Mouse (Mus musculus) bone marrow, adult 2 months (tissue): Measurements from ENCODE around the gene Gas2l3. TPM values are rescaled to one million over a fixed set of nuclear protein-coding genes. Genes with fewer than 3 reads are reported as not detected.

ENCODE experiments used
- H3K27ac ChIP-seq: fragments of 200-500 bp; 2 replicates; pipeline ENCODE4 v1.5.1; 2012; ENCODE audit warnings: low read depth, mild to moderate bottlenecking, control low read depth, inconsistent platforms, low read length; ENCODE audit not compliant: control insufficient read depth, poor library complexity, insufficient read depth
- H3K4me1 ChIP-seq: fragments of 200-500 bp; 2 replicates; pipeline ENCODE4 v1.6.1; 2011; ENCODE audit warnings: low read length; ENCODE audit not compliant: control insufficient read depth, insufficient read depth
- H3K4me3 ChIP-seq: fragments of 200-500 bp; replicated peaks from 2 replicates; pipeline ENCODE3; 2011; ENCODE audit warnings: mild to moderate bottlenecking, low read depth, low read length, control low read depth; ENCODE audit not compliant: control insufficient read depth
- CTCF ChIP-seq: fragments of 200-500 bp; IDR thresholded peaks from 2 replicates; pipeline ENCODE4 v1.5.1; 2011; ENCODE audit warnings: low read length, control low read depth; ENCODE audit not compliant: control insufficient read depth, insufficient read depth
- POLR2A ChIP-seq: fragments of 200-500 bp; IDR thresholded peaks from 2 replicates; pipeline ENCODE4 v1.6.1; 2011; ENCODE audit warnings: low read depth, mild to moderate bottlenecking, control low read depth, low read length, borderline replicate concordance; ENCODE audit not compliant: control insufficient read depth
- WGBS: fragments of 180-500 bp; shearing (Covaris S2); methylation state at CpG from one replicate; pipeline ENCODE4 v1.1.7; 2018; 5-methylcytosine and 5-hydroxymethylcytosine counted together
- polyA plus RNA-seq: library from polyadenylated mRNA; stranded (reverse); fragments of >200 nt; gene quantifications from 2 replicates; pipeline ENCODE4 v1.2.4, GENCODE M21; 2011; ENCODE audit warnings: low replicate concordance; ENCODE audit not compliant: missing spikeins, insufficient read depth, insufficient read length

Gas2l3 gene
- 3.3 and 5.9 TPM in 2 replicates for polyA plus RNA-seq

DNA sequence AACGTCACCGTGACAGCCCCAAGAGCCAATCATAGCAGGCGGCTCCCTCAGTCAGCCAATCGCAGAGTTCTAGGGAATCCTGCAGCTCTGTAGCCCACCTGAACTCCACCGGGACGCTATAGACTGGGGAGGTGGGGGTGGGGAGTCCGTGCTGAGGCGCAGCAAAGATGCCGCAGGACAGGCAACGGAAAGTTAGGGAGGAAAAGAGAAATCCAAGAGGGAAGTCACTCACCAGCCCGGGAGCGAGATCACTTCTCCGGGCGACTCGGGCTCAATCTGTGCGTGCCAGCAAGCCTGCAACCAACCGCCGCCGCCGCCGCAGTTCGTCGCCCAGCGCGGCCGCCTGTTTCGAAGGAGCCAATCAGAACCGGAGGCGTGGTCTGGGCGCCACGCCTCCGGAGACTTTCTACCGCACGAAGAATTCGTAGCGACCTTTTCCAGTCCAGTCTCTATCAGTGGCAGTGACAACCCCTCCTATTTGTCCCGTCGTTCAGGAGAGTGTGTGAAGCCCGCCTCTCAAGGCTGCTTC is at the start of gene Gas2l3:
Gene Gas2l3, minus strand, starts transcription at position 345 of the 529 bp plus-strand sequence.
- Histone ChIP-seq H3K4me1 (no peaks in the 10 kb centered on the region), H3K4me3 (peak within 1 kb of the TSS; percentile 93), H3K27ac (peak within 1 kb of the TSS; percentile 35)
- TF ChIP-seq POLR2A (peak; percentile 67; the same call in 1 of the 2 replicates), CTCF (no peak)
- under 1% methylated on average over 39 of the region's 39 CpGs for WGBS

- TF ChIP-seq POLR2A (no peak), CTCF (no peak)
- WGBS, result 84% methylated on average over 3 of the region's 3 CpGs
- Histone ChIP-seq H3K27ac (no peak overlapping the region), H3K4me1 (no peaks in the 10 kb centered on the region), H3K4me3 (no peak overlapping the region)
Measured at GRCm38 (mm10) chr10:89491321-89491720, 47.6 kb upstream of the Gas2l3 start.

GRCm38 (mm10) chr10:89490250-89490649 is 46.5 kb upstream of the Gas2l3 start:
- no peaks in the 10 kb centered on the region for H3K4me1 ChIP-seq
- 76% methylated on average over 3 of the region's 3 CpGs for WGBS
- H3K27ac ChIP-seq, result no peak overlapping the region
- no peak overlapping the region for H3K4me3 ChIP-seq
- TF ChIP-seq POLR2A (no peak), CTCF (no peak)

DNA sequence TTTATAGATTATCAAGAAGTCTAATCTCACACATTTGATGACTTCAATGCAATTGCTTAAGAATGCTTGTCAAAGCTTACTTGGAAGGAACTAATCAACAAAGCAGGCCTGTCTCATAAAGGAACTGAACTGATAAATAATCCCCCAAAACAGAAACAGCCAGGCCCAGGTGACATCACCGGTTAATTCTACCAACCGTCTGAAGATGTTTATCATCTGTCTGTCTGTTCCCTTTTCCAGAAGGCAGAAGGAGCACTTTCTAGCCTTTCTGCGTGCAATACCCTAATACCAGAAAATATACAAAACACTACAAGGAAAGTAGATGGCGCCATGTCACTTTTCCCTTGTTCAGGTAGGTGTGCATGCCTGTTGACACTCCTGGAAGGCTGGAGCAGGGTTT is 45.7 kb upstream of the Gas2l3 start:
- TF ChIP-seq POLR2A (no peak), CTCF (no peak)
- H3K4me3 ChIP-seq, result no peak overlapping the region
- no peak overlapping the region for H3K27ac ChIP-seq
- no peaks in the 10 kb centered on the region for H3K4me1 ChIP-seq
- 26% methylated on average over 4 of the region's 4 CpGs for WGBS

- no peak for TF ChIP-seq POLR2A
- TF ChIP-seq CTCF, result no peak
Measured at GRCm38 (mm10) chr10:89486995-89487742, 43.4 kb upstream of the Gas2l3 start.

DNA sequence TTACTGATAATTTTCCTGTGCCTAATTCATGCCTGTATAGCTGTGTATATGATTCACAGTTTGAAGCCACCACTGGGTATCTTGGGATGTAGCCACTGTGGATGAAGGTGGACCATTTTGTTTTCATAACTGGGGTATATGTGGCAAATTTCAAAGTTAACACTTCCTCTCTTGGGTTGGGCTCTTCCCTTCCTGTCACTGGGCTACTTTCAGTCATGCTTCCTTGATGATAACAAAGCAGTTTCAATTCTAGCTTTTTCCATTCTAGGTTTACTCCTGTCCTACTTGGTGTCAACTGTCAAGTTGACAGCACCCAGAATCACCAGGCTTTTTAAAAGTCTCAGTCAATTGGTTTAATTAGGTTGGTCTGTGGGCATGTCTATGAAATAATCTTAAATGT is 41.1 kb upstream of the Gas2l3 start:
- Histone ChIP-seq H3K4me3 (no peak overlapping the region), H3K27ac (no peak overlapping the region), H3K4me1 (no peaks in the 10 kb centered on the region)
- TF ChIP-seq POLR2A (no peak), CTCF (no peak)

More at GRCm38 (mm10) chr10:89486995-89487742, 43.4 kb upstream of the Gas2l3 start:
- H3K4me1 ChIP-seq, result no peaks in the 10 kb centered on the region
- H3K4me3 ChIP-seq, result no peak overlapping the region
- WGBS, result 62% methylated on average over 4 of the region's 4 CpGs
- no peak overlapping the region for H3K27ac ChIP-seq

- no peak overlapping the region for H3K27ac ChIP-seq
- H3K4me1 ChIP-seq, result no peaks in the 10 kb centered on the region
- no peak overlapping the region for H3K4me3 ChIP-seq
- no peak for TF ChIP-seq CTCF
- TF ChIP-seq POLR2A, result no peak
- 82% methylated on average over 18 of the region's 18 CpGs for WGBS
Measured at GRCm38 (mm10) chr10:89483812-89484602, 40.2 kb upstream of the Gas2l3 start.

GRCm38 (mm10) chr10:89483113-89483512 is 39.3 kb upstream of the Gas2l3 start:
- TF ChIP-seq CTCF, result no peak
- TF ChIP-seq POLR2A, result no peak
- H3K4me1 ChIP-seq, result no peaks in the 10 kb centered on the region
- 82% methylated on average over 14 of the region's 14 CpGs for whole genome bisulfite sequencing

More at GRCm38 (mm10) chr10:89483113-89483512, 39.3 kb upstream of the Gas2l3 start:
- Histone ChIP-seq H3K27ac (no peak overlapping the region), H3K4me3 (no peak overlapping the region)
